Mouse (Mus musculus): ENCODE measurements around the gene Galnt4.

The Galnt4 gene

GRCm38 (mm10) chr10:99107964-99108363, at the start of gene Galnt4:
Galnt4 (plus strand) TSS chr10:99108159.
- peak; percentile 87 for DNase-seq (ENCODE audit: low spot score)

- no peak for DNase-seq (ENCODE audit: low spot score)
These were observed 47.4 kb upstream of the Galnt4 start for GRCm38 (mm10) chr10:99060588-99060987.

GRCm38 (mm10) chr10:99061418-99061817, 46.5 kb upstream of the Galnt4 start:
- DNase-seq (ENCODE audit: low spot score): no peak

GRCm38 (mm10) chr10:99062546-99062945, 45.4 kb upstream of the Galnt4 start:
- DNase-seq (ENCODE audit: low spot score): no peak

GRCm38 (mm10) chr10:99076113-99076895, 31.7 kb upstream of the Galnt4 start:
- DNase-seq (ENCODE audit: low spot score): no peak

GRCm38 (mm10) chr10:99078621-99079020, 29.3 kb upstream of the Galnt4 start:
- no peak for DNase-seq (ENCODE audit: low spot score)

- DNase-seq (ENCODE audit: low spot score): no peak
These were observed 26.4 kb upstream of the Galnt4 start for GRCm38 (mm10) chr10:99081569-99081990.

GRCm38 (mm10) chr10:99083431-99084003, 24.4 kb upstream of the Galnt4 start:
- DNase-seq (ENCODE audit: low spot score): no peak

GRCm38 (mm10) chr10:99084397-99085239, 23.3 kb upstream of the Galnt4 start:
- DNase-seq (ENCODE audit: low spot score): peak; percentile 68

- DNase-seq (ENCODE audit: low spot score): no peak
These were observed 22.7 kb upstream of the Galnt4 start for GRCm38 (mm10) chr10:99085240-99085587.

- DNase-seq (ENCODE audit: low spot score): no peak
These were observed 21.9 kb upstream of the Galnt4 start for GRCm38 (mm10) chr10:99086029-99086428.

GRCm38 (mm10) chr10:99089906-99090305, 18.1 kb upstream of the Galnt4 start:
- no peak for DNase-seq (ENCODE audit: low spot score)

- DNase-seq (ENCODE audit: low spot score): no peak
These were observed 14.6 kb upstream of the Galnt4 start for GRCm38 (mm10) chr10:99093364-99093763.

- no peak for DNase-seq (ENCODE audit: low spot score)
These were observed 12.8 kb upstream of the Galnt4 start for GRCm38 (mm10) chr10:99095114-99095513.

- no peak for DNase-seq (ENCODE audit: low spot score)
These were observed 10.6 kb upstream of the Galnt4 start for GRCm38 (mm10) chr10:99097374-99097773.

- no peak for DNase-seq (ENCODE audit: low spot score)
These were observed 2.4 kb upstream of the Galnt4 start for GRCm38 (mm10) chr10:99105522-99105921.

GRCm38 (mm10) chr10:99106311-99106702, 1.7 kb upstream of the Galnt4 start:
- no peak for DNase-seq (ENCODE audit: low spot score)

- peak; percentile 91 for DNase-seq (ENCODE audit: low spot score)
These were observed 992 bp upstream of the Galnt4 start, which contains the start of gene Poc1b for GRCm38 (mm10) chr10:99106703-99107631. Poc1b (plus strand) TSS chr10:99107036.

- no peak for DNase-seq (ENCODE audit: low spot score)
These were observed 548 bp downstream of the Galnt4 start for GRCm38 (mm10) chr10:99108431-99108982.

GRCm38 (mm10) chr10:99113533-99113932, 5.6 kb downstream of the Galnt4 start:
- DNase-seq (ENCODE audit: low spot score): no peak

GRCm38 (mm10) chr10:99114295-99114694, 6.3 kb downstream of the Galnt4 start:
- no peak for DNase-seq (ENCODE audit: low spot score)
